Mouse (Mus musculus): ENCODE results near the gene Atp6v1f. TPM values are rescaled to one million over a fixed set of nuclear protein-coding genes. Genes with fewer than 3 reads are reported as not detected.
A peak's percentile ranks its signal among the peaks of the same experiment; 100 is the strongest.

The Atp6v1f gene
- total RNA-seq, 2 experiments from 2014 or later, result 234 to 240 TPM

DNA sequence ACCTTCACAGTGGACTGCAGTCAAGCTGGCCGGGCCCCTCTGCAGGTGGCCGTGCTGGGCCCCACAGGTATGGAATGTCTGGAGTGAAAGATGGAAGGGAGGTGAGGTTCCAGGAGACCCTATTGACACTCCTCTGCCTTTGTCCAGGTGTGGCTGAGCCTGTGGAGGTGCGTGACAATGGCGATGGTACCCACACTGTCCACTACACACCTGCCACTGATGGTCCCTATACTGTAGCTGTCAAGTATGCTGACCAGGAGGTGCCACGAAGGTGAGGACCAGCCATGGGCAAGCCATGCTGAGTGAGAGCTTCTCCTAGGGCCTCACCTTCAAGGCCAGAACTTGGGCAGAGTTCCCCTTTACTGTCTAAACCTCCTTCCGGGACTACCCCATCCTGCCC, 16.9 kb upstream of the Atp6v1f start:
- no peak for DNase-seq (ENCODE audit: low spot score in 2 of 2)

DNA sequence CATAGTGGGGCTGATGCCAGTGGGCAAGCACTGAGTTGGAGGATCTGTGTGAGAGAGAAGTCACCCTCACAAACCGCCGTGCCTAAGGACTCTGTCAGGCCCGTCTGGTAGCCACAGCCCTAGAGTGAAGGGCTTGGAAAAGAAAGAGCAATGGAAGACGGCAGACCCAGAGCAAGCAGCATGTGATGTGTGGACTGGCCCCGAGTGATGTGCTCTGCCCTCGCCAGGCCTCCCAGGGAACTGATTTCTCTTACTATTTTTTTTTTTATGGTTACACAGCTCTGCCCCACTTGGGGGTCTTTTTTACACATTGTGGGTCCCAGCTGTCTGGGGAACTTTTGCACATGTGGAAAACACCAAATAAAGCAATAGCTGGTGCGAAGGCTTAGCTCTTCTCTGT, 6.0 kb upstream of the Atp6v1f start:
- no peak for DNase-seq (ENCODE audit: low spot score in 2 of 2)

DNA sequence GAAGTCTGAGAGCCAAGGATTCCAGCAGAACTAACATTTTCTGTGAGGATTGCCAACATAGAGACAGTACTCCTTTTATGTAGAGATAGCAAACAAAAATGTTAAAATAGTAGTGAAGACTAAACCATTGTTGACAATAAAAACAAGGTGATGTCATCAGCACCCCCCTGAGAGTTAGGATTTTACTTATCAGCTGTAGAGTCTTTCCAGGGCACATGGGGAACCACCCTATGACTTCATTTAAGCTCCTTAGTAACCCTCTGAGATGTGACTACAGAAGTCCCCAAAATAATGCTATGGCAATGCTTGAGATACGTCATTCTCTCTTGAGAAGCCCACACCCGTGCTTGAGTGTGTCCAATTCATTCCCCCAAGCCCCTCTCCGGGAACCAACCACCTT, 4.1 kb upstream of the Atp6v1f start:
- DNase-seq (ENCODE audit: low spot score in 2 of 2), result no peak

DNA sequence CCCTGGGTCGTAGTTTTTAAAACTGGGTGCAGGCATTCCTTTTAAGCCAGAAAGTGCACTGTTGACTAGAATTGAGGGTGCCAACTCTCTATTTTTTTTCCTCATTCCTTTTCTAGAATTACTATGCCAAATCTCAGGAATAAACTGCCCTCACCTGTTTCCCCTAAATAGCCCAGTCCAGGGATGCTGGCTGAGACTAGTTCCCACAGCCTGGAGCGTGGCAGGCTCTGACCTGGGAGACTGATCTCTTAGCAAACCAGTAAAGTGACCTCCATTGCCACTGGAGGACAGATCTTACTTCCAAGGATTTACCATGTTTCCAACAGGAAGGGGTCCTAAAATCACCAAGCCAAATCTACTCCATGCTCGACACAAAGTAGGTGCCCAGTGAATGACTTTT, 1.3 kb downstream of the Atp6v1f start:
- DNase-seq (ENCODE audit: low spot score in 2 of 2), result no peak

DNA sequence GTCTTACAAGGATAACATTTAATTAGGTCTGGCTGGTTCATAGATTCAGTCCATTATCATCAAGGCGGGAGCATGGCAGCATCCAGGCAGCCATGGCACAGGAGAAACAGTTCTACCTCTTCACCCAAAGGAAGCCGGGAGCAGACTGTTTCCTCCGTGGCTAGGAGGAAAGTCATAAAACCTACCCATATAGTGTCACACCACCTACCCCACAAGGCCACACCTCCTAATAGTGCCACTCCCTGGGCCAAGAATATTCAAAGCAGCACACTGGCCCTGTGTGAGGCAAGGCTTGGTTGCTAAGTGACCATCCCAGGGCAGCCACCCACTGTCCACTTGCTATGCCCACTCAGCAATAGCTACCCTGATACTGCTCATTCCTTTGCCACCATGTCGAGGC, 3.6 kb downstream of the Atp6v1f start, which contains the start of gene Atp6v1fnb:
Gene Atp6v1fnb, plus strand, starts transcription at position 301 of the 400 bp plus-strand sequence.
- DNase-seq (ENCODE audit: low spot score in 2 of 2), result no peak

DNA sequence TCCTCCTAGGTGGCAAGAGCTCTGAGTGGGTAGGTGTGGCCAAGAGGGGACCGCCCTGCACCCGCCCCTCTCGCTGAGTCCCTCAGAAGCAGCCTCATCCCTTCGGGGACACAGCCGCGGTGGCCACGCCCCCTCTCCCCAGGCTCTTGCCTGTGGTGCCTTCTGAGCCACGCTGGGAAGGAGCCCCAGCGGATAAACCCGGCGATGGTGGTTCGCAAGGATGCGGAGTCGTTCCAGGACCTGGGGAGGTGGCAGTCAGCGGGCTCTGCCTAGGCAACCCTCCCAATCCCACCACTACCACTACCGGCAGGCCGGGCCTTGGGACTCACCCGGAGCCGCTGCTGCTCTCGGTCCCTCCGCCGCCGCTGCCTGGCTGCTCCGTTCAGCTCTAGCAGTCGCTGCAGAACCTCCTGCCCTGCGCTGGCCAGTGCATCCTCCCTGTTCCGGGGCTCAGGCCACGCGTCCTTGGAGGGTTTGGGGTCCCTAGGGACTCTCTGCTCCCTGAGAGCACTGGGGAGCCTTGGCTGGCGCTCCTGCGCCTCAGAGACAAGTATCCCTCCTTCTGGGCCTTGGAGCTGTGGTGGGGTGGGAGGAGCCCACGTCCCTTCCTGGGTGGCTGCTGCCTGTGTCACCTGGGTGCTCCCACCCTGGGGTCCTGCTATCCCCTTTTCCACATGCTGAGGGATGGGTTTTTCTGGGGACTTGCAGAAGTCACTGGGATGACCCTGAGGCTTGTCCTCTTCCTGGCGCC, 6.6 kb downstream of the Atp6v1f start:
- DNase-seq (ENCODE audit: low spot score in 2 of 2), result peak; percentile 41 to 64

DNA sequence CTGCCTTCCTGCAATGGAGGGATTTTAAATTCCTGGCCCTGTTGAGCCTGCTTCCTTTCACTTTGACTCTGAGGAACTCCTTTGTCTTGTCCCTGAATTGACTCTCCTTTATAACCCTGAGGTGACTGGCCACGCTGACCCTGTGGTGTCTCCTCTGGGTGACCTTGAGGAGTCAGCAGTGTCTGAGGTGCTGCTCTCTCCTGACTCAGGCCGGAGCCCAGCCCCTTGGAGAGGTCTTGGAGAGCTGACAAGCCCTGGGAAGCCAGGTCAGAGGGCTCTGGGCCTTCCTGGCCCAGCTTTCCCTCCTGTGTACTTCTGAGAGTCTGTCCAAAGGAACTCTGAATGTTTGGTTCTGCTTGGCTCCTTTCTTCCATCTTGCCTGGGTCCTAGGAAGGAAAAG, 7.2 kb downstream of the Atp6v1f start:
- DNase-seq (ENCODE audit: low spot score in 2 of 2), result no peak

DNA sequence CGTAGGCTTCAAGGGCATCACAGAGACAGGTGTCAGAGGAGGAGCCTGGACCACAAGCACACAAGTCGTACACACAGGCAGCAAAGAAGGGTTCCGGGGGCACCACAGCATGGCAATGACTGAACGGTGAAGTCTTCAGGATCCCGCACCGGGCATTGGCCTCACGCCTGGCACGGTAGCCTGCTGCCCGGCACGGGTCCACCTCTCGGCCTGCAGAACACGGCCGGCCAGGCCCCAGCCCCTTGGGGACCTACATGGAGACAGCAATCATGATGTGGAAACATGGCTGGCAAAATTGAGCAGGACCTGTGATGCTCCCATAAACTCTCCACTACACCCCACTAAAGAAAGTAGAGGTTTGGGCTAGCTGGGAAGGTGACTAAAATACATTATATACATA, 15.2 kb downstream of the Atp6v1f start:
- DNase-seq (ENCODE audit: low spot score in 2 of 2), result no peak

DNA sequence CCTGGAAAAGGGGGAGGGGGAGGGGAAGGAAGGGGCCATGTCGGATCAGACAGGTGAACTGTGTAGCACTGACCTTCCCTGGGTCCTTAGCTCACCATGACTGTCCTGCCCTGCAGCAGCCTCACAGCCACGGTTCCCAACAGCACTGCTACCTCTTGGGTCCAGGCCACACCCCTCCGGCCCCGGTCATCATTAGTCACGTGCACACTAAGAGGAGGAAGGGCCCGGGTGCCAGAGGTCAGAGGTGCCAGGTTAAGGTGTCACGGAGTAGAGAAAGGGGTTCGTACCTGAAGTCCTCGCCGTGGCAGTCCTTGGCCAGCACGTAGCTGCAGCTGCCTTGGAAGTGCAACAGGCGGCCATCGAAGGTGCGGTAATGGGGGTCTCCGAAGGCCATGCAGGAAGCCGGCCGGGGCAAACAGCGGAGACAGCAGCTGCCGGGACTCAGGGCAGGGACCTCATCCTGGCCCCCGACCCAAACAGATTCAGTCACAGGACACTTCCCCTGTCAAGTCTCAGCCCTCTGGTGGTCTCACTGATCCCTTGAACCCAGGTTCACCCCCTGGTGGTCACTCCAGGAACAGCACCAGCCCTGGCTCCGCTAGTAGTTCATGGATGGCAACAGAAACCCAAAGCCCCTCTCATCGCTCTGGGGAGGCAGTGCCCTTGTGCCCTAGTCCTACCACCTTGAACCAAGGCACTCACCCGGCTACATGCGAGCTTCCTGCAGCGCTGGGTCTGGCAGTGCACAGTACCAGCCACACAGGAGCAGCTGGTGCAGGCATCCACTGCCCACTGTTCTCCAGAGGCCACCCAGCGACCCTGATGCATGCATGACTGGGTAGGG, 17.4 kb downstream of the Atp6v1f start:
- peak; percentile 54 to 57 for DNase-seq (ENCODE audit: low spot score in 2 of 2)

DNA sequence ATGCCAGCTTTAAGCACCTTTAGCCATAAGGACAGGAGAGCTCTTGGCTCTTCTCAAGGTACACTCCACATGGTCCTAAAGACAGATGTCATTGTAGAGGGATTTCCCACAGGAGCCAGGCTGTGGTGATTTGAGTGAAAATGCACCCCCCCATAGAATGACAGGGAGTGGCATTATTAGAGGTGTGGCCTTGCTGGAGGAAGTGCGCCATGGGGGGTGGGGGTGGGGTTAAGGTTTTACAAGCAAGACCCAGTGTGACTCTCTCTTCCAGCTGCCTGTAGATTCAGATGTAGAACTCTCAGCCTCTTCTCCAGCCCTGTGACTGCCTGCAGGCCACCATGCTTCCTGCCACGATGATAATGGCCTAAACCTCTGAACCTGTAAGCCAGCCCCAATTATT, 18.4 kb downstream of the Atp6v1f start:
- DNase-seq (ENCODE audit: low spot score in 2 of 2), result no peak

DNA sequence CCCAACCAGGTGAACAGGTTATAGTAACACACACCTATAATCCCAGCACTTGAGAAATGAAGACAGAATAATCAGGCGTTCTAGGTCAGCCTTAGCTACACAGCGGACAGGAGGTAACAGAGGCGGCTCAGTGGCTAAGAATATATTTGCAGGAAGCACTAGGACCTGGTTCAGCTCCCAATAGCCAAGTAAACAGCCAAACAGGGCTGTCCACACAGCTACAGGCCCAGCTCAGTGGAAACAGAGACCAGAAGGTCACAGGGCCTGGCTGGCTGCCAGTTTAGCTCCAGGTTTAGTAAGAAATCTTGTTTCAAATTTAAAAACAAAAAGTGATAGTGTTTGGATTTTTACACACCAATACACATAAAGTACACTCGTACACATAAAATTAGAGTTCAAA, 26.6 kb downstream of the Atp6v1f start:
- no peak for DNase-seq (ENCODE audit: low spot score in 2 of 2)

DNA sequence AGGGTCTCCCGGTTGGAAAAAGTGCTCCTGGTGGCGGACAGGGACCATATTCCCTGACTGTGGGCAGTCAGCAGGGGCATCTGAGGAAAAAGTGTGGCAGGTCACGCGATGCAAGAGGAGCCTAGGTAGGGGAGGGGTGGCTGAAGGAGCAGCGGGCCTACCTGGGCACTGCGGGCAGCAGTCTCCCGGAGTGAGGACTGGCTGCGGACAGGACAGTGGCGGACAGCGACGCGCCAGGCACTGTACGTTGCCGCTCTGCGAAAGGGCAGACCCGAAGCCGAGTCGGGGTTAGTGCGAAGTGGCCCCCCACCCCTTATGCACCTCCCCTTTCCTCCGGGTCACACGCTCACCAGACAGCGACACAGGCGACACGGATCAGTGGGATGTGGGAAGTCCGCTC, 28.8 kb downstream of the Atp6v1f start:
- DNase-seq (ENCODE audit: low spot score in 2 of 2), result no peak

DNA sequence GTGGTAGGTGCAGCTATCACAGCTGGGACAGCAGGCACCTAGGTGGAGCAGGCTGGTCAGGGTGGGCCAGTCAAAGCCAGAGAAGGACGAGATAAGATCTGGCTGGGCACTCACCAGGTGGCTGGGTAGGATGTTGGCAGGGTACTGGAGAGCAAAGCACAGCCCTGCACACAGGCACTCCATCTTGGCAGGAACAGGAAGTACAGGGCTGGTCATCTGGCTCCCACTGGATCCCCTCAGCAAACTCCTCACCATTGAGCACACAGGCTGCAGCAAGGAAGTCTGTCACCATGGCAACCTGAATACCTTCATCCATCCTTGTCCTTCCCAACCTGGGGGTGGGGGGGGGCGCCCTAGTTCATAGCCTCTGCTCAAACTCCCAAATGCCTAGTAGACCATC, 30.3 kb downstream of the Atp6v1f start:
- DNase-seq (ENCODE audit: low spot score in 2 of 2), result no peak

DNA sequence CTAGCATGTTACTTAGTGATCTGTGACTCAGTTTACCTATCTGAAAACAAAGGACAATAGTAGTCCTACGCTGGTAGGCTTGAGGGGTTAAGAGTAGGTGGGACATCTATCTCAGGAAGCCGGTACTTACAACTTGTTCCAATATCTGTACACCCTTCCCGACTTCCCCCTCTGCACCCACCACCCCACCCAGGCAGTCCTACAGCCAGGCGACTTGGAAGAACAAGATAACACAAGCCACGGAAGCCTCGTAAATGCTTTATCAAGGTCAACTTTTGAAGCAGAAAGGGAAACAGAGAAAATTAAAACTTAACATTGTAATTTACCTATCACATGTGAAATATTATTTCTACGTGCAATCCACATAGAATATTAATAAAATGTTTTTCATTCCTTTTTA, 32.7 kb downstream of the Atp6v1f start:
- DNase-seq (ENCODE audit: low spot score in 2 of 2), result no peak

DNA sequence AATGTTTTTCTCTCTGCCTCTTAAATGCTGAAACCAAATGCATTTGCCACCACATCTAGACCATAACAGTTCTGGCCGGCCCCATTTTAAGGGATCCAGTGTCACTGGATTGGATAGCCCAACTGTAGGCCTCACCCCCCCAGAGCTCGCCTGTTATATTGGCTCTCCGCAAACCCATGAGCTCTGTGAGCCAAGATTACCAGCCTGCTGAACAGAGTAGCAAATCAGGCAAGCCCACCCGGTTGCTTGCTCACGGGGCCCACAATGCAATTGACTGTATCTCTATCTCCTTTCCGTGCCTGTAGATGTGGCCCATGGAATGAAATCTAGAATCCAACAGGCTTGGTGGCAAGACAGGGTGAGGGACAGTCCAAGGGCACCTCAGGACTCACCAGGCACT, 33.3 kb downstream of the Atp6v1f start:
- DNase-seq (ENCODE audit: low spot score in 2 of 2), result no peak

DNA sequence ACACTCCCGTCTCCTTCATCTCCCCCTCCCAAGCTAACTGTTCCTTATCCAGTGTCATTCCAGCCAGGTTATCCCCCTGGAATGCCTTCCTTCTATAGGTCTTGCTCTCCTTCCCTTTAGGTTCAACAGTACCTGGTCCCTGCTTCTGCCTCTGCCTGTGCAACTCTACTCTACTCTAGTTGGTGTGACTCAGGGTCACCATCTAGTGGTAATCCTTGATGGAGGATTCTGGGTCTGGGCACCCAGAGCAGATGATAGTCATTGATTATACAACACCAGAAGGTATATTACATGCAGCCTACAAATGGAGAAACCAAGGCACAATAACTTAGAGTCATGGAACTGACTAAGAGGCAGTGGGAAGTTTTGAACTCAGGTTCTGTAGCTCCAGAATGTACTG, 34.1 kb downstream of the Atp6v1f start:
- no peak for DNase-seq (ENCODE audit: low spot score in 2 of 2)

DNA sequence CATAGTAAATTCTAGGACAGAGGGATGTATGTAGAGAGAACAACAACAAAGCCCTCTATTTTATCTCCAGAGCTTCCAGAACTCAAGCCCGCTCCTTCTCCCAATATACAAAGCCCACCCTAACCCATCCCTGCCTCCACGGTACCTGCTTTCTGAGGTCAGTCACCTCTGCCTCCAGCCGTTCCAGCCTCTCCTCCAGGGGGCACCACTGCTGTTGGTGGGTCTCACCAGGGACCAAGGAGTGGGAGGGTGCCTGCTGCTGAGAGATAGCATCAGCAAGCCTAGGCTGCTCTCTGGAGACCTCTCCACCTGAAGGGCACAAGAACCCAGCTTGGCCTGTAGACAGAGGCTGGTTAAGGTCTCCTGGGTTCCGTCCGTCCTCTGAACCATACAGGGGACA, 38.0 kb downstream of the Atp6v1f start:
- no peak for DNase-seq (ENCODE audit: low spot score in 2 of 2)

DNA sequence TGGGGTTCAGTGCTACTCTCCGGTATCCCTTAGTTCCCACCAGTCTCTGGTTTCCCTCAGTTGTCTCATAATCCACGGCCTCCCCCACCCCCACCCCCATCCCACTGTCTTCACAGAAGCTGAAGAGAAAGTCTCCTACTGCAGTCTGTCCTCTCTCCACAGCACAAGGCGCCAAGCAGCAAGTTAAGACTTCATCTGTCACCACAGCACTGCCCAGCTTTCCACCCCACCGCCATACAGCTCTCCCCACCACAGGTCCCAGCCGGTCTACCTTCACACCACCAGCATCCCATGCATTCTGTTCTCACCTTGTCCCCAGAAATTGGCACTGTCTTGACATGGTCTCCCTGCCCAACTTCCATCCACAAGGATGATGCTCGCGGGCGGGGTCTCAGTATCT, 39.3 kb downstream of the Atp6v1f start:
- DNase-seq (ENCODE audit: low spot score in 2 of 2), result no peak

DNA sequence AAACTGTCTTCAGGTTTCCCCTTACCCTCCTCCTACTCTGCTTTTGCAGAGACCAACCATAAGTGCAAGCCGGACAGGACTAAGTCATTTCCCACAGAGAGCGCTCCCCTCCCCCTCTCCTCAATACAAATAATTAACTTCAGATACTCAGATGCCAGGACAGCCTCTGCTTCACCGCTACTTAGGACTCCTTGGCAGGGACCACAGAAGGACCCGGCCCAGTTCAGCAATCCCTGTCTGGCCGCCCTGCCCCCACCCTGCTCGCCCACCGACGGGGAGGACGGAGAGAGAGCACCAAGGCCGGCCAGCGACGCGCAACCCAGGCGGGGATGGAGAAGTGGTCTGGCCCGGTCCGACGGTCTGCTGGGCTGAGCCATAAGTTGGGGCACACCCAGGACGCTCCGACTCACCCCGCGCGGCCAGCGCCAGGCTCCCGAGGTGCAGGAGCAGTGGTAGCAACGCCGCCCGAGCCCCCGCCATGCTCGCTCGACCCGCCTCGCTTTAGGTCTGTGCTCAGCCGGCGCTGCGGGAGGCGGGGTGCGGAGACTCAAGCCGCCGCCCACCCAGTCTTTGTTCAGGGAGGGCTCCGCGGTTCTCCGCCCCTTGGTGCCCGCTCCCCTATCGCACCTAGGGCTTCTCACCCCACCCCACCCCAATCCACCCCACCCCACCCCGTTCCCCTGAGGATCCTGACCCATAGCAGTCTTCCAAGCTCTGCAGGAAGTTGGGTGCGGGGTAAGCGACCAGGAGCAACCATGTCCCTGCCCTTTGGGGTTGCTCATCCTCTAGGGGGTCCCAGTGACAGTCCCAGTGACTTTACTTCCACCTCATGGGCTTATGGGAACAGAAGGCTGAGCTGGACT, 40.2 kb downstream of the Atp6v1f start, which contains the start of gene Kcp:
Gene Kcp, minus strand, starts transcription at position 506 of the 863 bp plus-strand sequence.
- DNase-seq (ENCODE audit: low spot score in 2 of 2), result no peak

DNA sequence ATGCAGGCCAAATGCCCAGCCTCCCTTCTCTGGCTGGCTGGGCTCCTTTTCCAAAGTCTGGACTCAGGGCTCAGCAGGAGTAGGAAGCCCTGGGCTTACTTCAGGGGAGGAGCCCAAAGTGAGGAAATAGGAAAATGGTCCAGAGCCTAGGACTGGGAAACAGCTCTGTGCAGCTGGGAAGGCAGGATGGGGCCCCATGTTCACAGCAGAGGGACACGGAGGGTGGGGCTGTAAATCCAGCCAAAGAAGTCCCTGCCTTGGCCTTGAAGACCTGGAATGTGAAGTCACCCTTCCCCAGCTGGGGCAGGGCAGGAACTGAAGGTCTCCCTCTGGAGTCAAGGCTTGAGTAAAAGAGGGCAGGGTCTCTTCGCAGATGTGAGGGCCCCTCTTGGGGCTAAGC, 41.6 kb downstream of the Atp6v1f start:
- DNase-seq (ENCODE audit: low spot score in 2 of 2), result no peak

DNA sequence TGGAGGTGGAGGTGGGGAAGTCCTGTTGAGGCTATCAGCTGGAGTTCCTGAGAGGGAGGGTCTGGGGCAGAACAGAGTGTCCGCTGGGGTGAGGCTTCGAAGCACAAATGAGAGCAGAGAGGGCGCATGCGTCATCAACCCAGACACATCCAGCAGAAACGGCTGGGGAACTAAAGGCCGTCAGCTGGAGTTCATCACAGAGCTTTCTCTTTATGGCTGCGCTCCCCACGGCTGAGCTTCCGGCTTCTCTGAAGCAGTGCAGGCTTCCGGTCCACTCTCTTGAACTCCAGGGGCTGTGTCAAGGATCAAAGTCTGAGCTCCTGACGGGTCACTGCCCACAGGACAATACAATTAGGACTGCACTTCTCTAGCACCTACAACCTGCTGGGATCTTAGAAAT, 45.8 kb downstream of the Atp6v1f start:
- DNase-seq (ENCODE audit: low spot score in 2 of 2), result no peak

DNA sequence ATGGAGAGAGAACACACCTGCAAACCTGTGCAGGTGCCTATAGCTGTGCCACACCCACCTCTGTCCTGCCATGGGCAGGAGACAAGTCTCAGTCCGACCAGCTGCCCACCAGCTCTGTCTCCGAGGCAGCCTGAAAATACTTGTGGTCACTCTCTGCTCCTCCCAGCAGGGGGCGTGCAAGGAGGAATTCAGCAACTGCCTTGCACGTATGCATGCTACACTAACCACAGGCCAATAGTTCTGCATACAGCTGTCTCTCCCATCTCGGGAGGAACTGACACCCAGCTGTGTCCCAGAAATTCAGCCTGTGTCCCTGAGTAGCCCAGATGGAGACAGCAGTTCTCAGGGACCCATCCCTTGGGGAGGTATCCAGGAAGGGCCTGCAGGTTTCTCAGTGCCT, 49.6 kb downstream of the Atp6v1f start:
- peak; percentile 46 to 63 for DNase-seq (ENCODE audit: low spot score in 2 of 2)
